Comparison of ENCODE assay signal across 8 mouse cellular contexts in the genomic region with DNA sequence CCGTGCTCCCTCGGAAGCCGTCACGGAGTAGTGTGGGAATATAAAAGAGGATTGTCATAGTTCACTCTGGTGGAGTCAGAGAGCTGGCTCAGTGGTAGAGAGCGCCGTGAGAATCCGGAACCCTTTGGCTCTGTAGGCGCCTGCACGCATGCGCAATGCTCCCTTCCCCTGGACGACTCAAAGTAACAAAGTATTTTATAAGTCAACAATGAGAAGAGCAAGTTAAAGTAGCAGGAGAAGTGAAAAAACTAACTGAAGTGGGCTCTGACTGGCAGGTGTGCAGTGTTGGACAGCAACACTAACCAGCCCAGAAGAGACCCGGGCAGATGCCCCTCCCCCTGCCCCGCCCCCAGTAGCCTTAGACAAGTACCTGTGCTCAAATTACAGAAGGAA. TPM values are rescaled to one million over a fixed set of nuclear protein-coding genes. Genes with fewer than 3 reads are reported as not detected.
DNase-seq lines count a peak whose midpoint lies in the region; ATAC-seq and TF ChIP-seq lines count a peak whose summit lies in the region.

No protein-coding gene starts in this region.

- H3K4me3 ChIP-seq in gastrocnemius, adult 2 months = peak overlapping the region; percentile 69
- H3K4me3 ChIP-seq in intestine, embryonic 14.5 days (ENCODE audit: low read depth, low read length) = peak overlapping the region; percentile 37
- peak overlapping the region; percentile 15 for H3K4me3 ChIP-seq in macrophage (ENCODE audit: inconsistent target)

- H3K27me3 ChIP-seq in intestine, embryonic 14.5 days (replicated peaks; ENCODE audit: control insufficient read depth, insufficient read depth, low read length) = no peaks in the 10 kb centered on the region

- TF ChIP-seq CTCF in gastrocnemius, adult 2 months (IDR thresholded peaks at IDR 0.05) = no peak

- peak; percentile 75 for ATAC-seq in intestine, embryonic 14.5 days (replicated peaks; ENCODE audit: low FRiP score, low TSS enrichment, low read depth)
- no peak for ATAC-seq in activated CD4-positive, CD25-positive, alpha-beta regulatory T cell, adult 4 months

- H3K4me1 ChIP-seq in intestine, embryonic 14.5 days (replicated peaks; ENCODE audit: control insufficient read depth, insufficient read depth, low read length) = no peaks in the 10 kb centered on the region

- no peaks in the 10 kb centered on the region for H3K79me2 ChIP-seq in macrophage (ENCODE audit: inconsistent target)

- 13% methylated on average over 13 of the region's 13 CpGs for WGBS in intestine, embryonic 14.5 days
- WGBS in macrophage (ENCODE audit: missing documents) = 50% methylated on average over 13 of the region's 13 CpGs

- DNase-seq in ZHBTc4 (ENCODE audit: low read depth, low spot score) = peak; percentile 88
- peak; percentile 34 to 42 for DNase-seq in cerebellum, postnatal 36 days
- peak; percentile 63 for DNase-seq in gastrocnemius, adult 2 months
- peak; percentile 83 for DNase-seq in intestine, embryonic 14.5 days (ENCODE audit: low spot score)
- peak; percentile 48 to 87 for DNase-seq in left cerebral cortex, adult 9 months (ENCODE audit: low spot score in 2 of 2)
- DNase-seq in right cerebral cortex, postnatal 25 days = peak; percentile 70

- H3K9ac ChIP-seq in intestine, embryonic 14.5 days (ENCODE audit: low read length) = peak overlapping the region; percentile 32

- peak overlapping the region; percentile 59 for H3K4me2 ChIP-seq in intestine, embryonic 14.5 days (ENCODE audit: low read length)

- intact Hi-C loops in gastrocnemius, adult 2 months (cut with DNase I) = no loop called here

- H3K27ac ChIP-seq in gastrocnemius, adult 2 months = no peak overlapping the region
- peak overlapping the region; percentile 38 for H3K27ac ChIP-seq in intestine, embryonic 14.5 days (ENCODE audit: low read depth)
- no peak overlapping the region for H3K27ac ChIP-seq in macrophage

- H3K36me3 ChIP-seq in intestine, embryonic 14.5 days (ENCODE audit: control insufficient read depth, insufficient read depth, low read length) = no peaks in the 10 kb centered on the region
- no peaks in the 10 kb centered on the region for H3K36me3 ChIP-seq in macrophage (ENCODE audit: inconsistent target)

- H3K9me3 ChIP-seq in intestine, embryonic 14.5 days (ENCODE audit: control insufficient read depth, low read length) = no peaks in the 10 kb centered on the region

RNA-seq across cellular contexts. Expression of a gene that starts 31.5 kb away (rescaled TPM):
- 100 to 1,000 TPM; 159 to 169 TPM for total RNA-seq in gastrocnemius, adult 2 months (2021)
- 223 and 233 TPM in 2 replicates for polyA plus RNA-seq in intestine, embryonic 14.5 days (2014; fragmentation: Nextera tagmentation; extraction: Ambion mirVana)
- total RNA-seq in macrophage (2018; cell fraction: chromatin; rRNA removed) = 10 to 100 TPM in 11 of 26 experiments, 1 to 10 TPM in 15; 3.2 to 26.9 (median 9.0) TPM
- total RNA-seq in macrophage (2018; cell fraction: cytosol; rRNA removed) = 10 to 100 TPM; 29.7 to 58.4 (median 43.1) TPM
- 10 to 100 TPM in 21 of 26 experiments, 1 to 10 TPM in 5; 8.1 to 30.2 (median 12.6) TPM for total RNA-seq in macrophage (2018; cell fraction: nucleus; rRNA removed)
- 39.2 to 79.1 TPM (median 53.0 TPM) in 3 replicates for polyA plus RNA-seq in macrophage (2018)
- 100 to 1,000 TPM; 117 to 142 TPM for polyA plus RNA-seq in activated CD4-positive, CD25-positive, alpha-beta regulatory T cell, adult 4 months (2017; shearing (Covaris generic))

RNA-seq across cellular contexts. Expression of a gene that starts 34.0 kb away (rescaled TPM):
- total RNA-seq in gastrocnemius, adult 2 months (2021) = under 1 TPM in 1 of 2 experiments, not detected in 1; 0.11 TPM
- polyA plus RNA-seq in intestine, embryonic 14.5 days (2014; fragmentation: Nextera tagmentation; extraction: Ambion mirVana) = 0.58 and 1.5 TPM in 2 replicates
- total RNA-seq in macrophage (2018; cell fraction: chromatin; rRNA removed) = 1 to 10 TPM in 2 of 26 experiments, under 1 TPM in 9, not detected in 15; 0.04 to 1.7 (median 0.46) TPM
- under 1 TPM in 16 of 26 experiments, not detected in 10; under 0.01 to 0.31 (median 0.05) TPM for total RNA-seq in macrophage (2018; cell fraction: cytosol; rRNA removed)
- total RNA-seq in macrophage (2018; cell fraction: nucleus; rRNA removed) = 1 to 10 TPM in 2 of 26 experiments, under 1 TPM in 16, not detected in 8; 0.04 to 1.6 (median 0.50) TPM
- 0.10 TPM in 1 of 3 replicates, not detected in the others for polyA plus RNA-seq in macrophage (2018)
- 10 to 100 TPM; 15.6 to 23.1 TPM for polyA plus RNA-seq in activated CD4-positive, CD25-positive, alpha-beta regulatory T cell, adult 4 months (2017; shearing (Covaris generic))

Comparison
In these comparisons a context has a peak if more than half of its experiments do, and no peak if none do; other contexts are left out.
1. DNase-seq: peak in every context shown above with its lines; median percentile 88 in ZHBTc4; 83 in intestine, embryonic 14.5 days; 70 in right cerebral cortex, postnatal 25 days; 68 in left cerebral cortex, adult 9 months; 63 in gastrocnemius, adult 2 months; 38 in cerebellum, postnatal 36 days.
2. H3K4me3 ChIP-seq: peak in every context shown above with its lines; median percentile 69 in gastrocnemius, adult 2 months; 37 in intestine, embryonic 14.5 days; 15 in macrophage.